Mouse (Mus musculus): ENCODE data around the gene Flii. TPM values are rescaled to one million over a fixed set of nuclear protein-coding genes. Genes with fewer than 3 reads are reported as not detected.

Gene Flii
- 158 and 169 TPM in 2 replicates for polyA plus RNA-seq (2012; rRNA removed)

GRCm38 (mm10) chr11:60726601-60727391 lies at the start of gene Flii:
Gene Flii, minus strand, starts transcription at chr11:60727263.

GRCm38 (mm10) chr11:60728260-60728761 lies 1.2 kb upstream of the Flii start, which contains the start of gene Mief2:
Gene Mief2, plus strand, starts transcription at chr11:60728398.

GRCm38 (mm10) chr11:60699524-60700075 lies 27.5 kb downstream of the Flii start, which contains the start of gene Llgl1:
Gene Llgl1, plus strand, starts transcription at chr11:60699723.

Other genes starting within 250 kb of the Flii start
- 8.8 and 10.8 TPM in 2 replicates for gene Alkbh5, start 190.9 kb downstream of the Flii start, polyA plus RNA-seq (2012; rRNA removed)
- gene Llgl1, start 27.5 kb downstream of the Flii start, polyA plus RNA-seq (2012; rRNA removed) = 26.6 and 28.6 TPM in 2 replicates
- gene Mief2, start 1.1 kb upstream of the Flii start, polyA plus RNA-seq (2012; rRNA removed) = 10.4 and 11.0 TPM in 2 replicates
- gene Top3a, start 50.1 kb upstream of the Flii start, polyA plus RNA-seq (2012; rRNA removed) = 2.2 and 3.1 TPM in 2 replicates
- gene Smcr8, start 50.3 kb upstream of the Flii start, polyA plus RNA-seq (2012; rRNA removed) = 2.0 and 2.3 TPM in 2 replicates
- 6.0 and 9.2 TPM in 2 replicates for gene Shmt1, start 84.5 kb upstream of the Flii start, polyA plus RNA-seq (2012; rRNA removed)
- 4.9 and 5.8 TPM in 2 replicates for gene Dhrs7b, start 103.4 kb upstream of the Flii start, polyA plus RNA-seq (2012; rRNA removed)
- 36.2 and 47.8 TPM in 2 replicates for gene Tmem11, start 152.0 kb upstream of the Flii start, polyA plus RNA-seq (2012; rRNA removed)
- gene Natd1, start 187.5 kb upstream of the Flii start, polyA plus RNA-seq (2012; rRNA removed) = 9.2 and 11.1 TPM in 2 replicates
- 34.9 and 38.3 TPM in 2 replicates for gene Map2k3, start 204.8 kb upstream of the Flii start, polyA plus RNA-seq (2012; rRNA removed)